Mouse (Mus musculus): ENCODE measurements around the gene Car10.

- TF ChIP-seq CTCF (IDR thresholded peaks at IDR 0.05; ENCODE audit: extremely low read depth, insufficient read length, insufficient replicate concordance, low read depth, low read length) (no peak), POLR2A (IDR thresholded peaks at IDR 0.05; ENCODE audit: low read depth, low read length) (no peak)
Measured at GRCm38 (mm10) chr11:93065021-93065420, 32.8 kb upstream of the Car10 start.

Measured in small intestine, adult 2 months (tissue).